Mouse (Mus musculus) mouse embryonic stem cell (cell line): ENCODE results near the gene Raver2.

Experiments used
- in situ Hi-C, 2 experiments: fragments of 300-500 bp; cut with MboI; formaldehyde crosslinking; loops; 1 replicate in 1 of 2; 3 replicates in 1 of 2; pipeline ENCODE4 v1.14.3; 2019 to 2020; ENCODE audit warnings: low sequenced_read_pairs in 2 of 2, low pct_unique_long_range_greater_than_20kb in 1 of 2, mixed read lengths in 1 of 2; ENCODE audit not compliant: unreplicated experiment in 1 of 2

Raver2 gene

DNA sequence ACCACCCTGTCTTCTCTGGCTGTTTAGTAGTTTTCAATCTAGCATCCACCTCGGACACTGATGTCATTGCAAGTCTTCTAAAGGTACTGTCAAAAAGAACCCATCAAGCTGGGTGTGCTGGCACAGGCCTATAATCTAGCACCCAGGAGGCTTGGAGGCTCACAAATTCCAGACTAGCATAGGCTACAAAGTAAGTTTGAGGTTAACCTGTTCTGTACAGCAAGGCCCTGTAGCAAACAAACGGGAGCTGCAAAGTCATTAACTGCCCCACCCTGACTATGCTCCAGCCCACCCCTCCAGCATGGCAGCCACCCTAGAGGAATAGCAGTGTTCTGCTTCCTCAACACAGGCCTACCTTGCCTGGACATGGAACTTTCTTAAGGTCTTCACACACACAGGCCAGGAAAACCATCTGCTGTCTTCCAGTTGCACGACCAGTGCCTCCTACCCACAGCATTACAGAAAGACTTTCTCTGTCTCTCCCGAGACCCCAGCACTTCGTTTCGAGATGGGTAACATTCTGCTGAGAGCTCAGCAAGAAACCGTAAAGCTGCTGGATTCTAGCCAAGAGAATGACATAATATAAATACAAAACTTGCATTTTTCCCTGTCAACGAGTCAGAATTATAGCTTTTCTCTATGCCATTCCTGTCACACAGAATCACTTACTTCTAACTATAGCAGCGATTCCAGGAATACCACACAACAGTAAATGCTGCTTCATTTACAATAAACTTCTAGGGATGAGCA lies 128.8 kb downstream of the Raver2 start:
- in situ Hi-C loops = no loop called here

DNA sequence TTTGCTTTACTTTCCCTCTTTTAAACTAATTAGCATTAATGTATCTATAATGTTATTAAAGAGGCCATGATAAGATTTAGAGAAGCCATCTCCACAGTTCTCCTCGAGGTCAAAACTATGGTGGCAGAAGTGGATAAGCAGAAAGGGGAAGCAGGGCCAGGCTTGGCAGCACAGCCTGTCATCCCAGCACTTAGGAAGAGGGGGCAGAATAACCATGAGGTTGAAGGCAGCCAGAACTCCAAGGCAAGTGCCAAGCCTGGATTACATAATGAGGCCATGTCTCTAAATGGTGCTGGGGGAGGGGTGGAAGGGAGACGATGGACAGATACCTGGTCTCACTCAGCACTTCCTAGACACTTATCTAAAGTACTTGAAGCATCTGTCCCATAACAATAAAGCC lies 129.6 kb downstream of the Raver2 start:
- in situ Hi-C loops = no loop called here

DNA sequence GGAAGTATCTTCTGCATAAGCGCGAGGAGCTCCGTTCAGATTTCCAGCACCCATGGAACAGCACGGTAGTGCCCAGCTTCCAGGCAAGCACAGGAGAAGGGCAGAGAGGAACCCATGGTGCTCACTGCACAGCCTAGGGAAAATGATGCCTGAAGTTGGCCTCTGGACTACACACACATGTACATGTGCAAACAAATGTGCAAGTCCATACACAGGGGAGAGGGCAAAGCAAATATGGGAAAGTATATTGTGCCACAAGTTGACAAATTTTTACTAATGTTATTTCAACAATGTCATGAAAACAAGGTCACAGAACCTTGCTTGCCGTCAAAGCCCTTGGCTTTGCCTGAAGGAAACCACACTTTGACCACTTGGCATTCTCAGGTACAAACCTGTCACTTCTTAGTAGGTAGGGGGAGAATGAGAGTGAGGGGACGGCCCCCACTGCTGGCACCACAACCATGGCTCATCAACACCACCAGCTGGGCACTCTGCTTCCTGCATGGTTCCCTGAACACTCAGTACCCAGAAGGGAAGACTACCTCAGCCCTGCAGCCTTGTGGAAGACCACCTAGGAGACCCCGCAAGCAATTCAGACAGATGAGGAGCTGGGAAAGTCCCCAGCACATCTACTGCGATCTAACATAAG lies 130.8 kb downstream of the Raver2 start:
- in situ Hi-C loops = no loop called here
